Mouse (Mus musculus) retina, postnatal 1 day (tissue): ENCODE measurements around the gene 4931409K22Rik.
A peak's percentile ranks its signal among the peaks of the same experiment; 100 is the strongest.

Experiments
- DNase-seq: peaks from one replicate; pipeline ENCODE4 v3.0.0-alpha.2; 2012

4931409K22Rik gene

DNA sequence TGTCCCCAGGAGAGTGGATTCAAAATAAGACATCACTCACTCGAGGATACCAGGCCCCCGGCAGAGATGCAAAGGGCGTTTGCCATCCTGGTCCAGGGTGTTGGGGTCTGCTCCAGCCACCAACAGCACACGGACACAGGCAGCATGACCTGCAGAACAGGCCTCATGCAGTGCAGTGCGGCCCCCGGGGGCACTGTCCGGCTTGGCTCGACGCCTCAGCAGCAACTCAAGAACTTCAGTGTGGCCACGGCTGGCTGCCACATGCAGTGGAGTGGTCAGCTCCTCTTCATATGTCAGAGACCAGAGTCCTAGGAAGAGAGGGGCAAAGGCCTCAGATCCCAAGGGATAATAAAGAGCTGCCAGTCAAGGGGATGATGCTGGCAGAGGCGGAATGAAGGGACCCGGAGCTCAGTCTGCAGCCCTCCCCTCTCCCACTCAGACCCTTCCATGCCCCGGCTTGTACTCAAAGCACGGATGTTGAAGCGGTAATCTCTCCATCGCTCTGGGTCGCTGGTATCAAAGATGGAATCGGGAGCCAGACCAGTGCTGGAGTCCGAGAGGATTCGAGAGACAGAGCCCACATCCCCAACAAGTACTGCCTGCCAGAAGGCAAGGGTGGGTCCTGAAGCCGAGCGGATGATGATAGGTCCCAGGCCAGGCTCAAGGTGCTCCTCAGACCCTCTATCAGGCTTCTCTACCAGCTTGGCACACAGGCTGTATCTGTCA lies 16.9 kb downstream of the 4931409K22Rik start:
- DNase-seq = no peak

DNA sequence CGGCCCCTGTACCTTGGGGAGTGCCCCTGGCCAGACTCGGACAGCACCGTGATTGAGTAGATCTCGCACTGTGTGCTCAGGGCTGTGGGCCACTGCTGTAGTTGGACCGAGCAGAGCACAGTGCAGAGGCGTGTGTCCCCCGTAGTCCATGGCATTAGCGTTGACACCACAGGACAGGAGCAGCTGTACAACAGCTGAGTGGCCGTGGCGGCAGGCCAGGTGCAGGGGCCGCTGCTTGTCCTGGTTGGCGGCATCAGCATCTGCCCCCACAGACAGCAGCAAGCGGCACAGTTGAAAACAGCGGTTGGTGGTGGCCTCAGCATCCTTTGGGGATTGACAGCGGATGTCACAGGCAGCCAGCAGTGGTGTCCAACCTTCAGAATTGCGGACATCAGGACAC lies 19.0 kb downstream of the 4931409K22Rik start:
- DNase-seq = no peak

DNA sequence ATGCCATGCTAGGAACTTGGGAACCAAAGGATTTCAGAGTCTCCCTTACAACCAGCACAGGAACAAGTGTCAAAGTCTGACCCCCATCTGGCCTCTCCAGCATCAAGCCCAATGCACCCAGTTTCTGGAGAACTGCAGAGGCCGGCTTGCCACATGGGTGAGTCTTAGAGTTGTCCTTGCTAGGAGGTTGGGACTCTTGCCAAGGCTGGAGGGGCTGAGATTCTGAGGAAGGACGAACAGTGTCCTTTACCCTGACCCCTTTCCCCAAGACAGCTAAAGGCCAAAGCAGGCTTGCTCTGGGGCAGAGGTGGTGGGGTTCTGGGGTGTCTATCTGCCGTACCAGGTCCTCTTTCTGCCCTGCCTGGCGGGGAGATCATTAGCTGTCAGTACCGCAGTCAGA lies 20.1 kb downstream of the 4931409K22Rik start:
- DNase-seq = no peak

DNA sequence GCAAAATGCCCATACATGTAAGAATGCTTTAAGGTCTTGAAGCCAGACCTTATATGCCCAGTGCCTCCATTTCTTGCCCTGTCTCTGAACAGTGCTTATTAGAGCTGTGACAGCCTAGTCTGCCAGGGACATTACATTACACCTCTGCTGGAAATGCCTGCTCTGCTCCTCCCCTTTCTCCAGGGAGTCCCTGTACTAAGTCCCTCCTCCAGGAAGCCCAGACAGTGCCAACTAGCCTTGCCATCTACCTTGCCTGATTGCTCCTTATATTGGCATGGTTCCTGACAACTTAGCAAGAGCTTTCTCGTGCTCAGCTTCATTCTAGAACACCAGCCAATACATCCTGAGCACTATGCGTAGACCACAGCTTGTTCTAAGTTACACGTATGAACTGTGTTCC lies 20.9 kb downstream of the 4931409K22Rik start:
- no peak for DNase-seq

DNA sequence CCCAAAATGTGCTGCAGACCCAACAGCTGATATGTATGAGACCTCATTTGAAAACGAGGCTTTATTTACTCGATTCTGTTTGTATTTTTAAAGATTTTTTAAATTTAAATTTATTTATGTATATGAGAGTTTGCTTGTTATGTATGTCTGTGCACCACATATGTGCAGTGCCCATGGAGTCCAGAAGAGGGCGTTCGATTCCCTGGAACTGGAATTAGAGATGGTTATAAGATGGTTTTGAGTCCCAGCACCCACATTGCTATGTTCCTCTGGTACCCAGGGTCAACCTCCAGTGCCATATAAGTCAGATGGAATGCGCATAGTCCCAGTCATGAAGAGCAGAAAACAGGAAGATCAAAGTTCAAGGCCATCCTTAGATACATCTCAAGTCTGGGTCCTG lies 22.3 kb downstream of the 4931409K22Rik start:
- DNase-seq = no peak

DNA sequence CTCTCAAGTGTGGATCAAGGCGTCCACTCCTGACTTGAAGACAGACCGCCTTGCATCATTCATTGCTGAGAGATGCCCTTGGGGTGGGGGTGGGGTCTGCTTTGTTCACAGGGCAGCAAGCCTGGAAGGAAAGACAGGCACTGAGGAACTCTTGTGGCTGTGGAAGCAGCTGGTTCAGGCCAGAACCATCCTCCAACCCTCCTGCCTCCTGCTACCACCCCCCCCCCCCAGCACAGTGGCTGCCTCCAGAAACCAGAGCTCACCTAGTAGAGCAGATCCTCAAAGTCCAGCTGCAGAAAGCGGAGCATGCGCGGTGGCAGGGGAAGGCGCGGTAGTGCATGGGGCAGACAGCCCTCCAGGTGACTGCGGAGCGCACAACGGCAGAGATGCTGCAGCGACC lies 23.2 kb downstream of the 4931409K22Rik start:
- no peak for DNase-seq

DNA sequence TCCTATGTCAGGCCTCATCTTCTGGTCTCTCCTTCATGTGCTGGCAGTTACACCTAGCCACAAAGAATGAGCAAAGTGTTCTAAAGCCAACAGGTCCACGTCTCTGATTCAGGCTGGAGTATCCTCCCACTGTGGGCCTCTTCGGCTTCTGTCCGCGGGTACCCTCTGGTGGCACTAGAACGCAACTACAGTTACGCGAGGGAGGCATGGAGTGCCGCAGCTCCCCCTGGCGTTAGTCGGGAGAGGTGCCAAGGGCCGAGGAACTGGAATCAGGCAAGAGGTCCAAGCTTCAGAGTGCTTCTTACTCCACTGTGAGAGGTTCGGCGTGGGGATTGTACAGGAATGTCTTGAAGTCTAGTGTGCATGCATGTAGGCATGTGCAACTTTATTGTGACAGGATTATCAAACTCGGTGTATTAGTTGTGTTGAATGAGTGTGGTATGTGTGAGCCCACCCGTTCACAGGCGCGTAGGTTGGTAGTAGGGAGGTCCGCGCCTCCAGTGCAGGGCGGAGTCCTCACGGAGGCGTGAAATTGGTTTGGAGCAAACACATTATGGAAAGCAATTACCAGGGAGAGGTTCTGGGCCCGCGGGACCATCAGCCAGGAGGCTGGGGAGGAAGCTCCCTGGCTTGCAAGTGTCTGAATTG lies 26.4 kb downstream of the 4931409K22Rik start:
- DNase-seq = peak; percentile 91

DNA sequence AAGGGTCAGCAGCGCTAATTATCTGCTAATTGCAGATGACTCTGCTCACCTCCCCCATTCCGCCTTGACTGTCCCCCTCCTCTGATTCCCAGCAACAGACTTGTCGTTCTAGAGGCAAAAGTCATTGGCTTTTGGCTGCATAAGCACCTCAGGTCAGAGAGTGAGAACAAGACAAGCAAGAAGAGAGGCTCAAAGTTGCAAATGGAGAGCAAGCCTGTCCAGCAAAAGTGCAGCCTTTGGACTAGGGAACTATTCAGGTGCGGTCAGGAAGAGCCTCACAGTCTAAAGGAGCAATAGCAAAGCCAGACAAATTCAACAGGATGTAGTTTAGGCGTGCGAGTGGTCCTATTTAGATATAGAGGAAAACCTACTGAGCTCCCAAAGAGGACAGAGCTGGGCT lies 28.8 kb downstream of the 4931409K22Rik start:
- no peak for DNase-seq

DNA sequence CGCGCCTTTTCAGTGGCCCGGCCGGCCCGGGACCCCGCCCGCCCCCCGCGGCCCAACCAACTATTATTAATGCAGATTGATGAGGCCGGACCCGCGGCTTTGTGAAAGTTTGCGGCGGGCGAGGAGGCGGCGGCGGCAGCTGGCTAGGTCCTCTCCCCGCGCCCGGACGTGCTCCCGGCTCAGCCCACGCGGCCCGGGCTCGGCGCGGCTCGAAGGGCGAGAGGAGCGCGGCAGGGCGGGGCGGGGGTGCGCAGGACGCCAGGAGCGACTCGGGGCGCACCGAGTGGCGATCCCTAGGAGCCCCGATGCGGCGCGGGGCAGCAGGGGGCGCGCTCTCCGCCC lies 29.7 kb downstream of the 4931409K22Rik start, which contains the start of gene Gbx1:
Gbx1 (minus strand) TSS at position 314 of the 342 bp plus-strand sequence.
- no peak for DNase-seq

DNA sequence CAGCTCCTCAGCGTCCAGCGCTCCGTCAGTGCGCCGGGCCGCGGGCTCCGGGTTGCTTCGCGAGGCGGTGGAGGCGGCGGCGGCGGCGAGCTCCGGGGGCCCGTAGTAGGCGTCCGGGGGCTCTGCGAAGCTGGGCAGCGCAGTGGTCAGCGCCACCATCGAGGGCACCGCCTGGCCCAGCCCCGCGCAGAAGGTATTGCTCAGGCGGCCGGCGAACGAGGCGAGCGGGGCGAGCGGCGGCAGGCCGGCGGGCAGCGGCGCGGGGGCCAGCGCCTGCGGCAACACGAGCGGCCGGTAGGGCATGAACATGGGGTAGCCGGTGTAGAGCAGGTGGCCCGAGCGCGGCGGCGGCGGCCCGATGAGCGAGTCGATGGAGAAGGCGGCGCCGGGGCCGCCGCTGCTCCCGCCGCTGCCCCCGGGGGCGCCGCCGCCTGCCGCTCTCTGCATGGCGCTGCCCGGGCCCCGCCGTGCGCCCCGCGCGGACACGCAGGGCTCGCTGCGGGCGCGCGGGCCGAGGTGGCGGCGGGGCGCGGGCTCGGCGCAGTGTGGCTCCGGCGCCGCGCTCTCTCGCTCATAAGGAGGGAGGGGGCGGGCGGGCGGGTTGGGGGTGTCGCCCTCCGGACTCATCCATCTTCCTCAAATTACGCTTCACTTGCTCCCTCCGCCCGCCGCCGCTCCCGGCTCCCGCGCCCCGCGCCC lies 30.3 kb downstream of the 4931409K22Rik start:
- peak; percentile 55 for DNase-seq

DNA sequence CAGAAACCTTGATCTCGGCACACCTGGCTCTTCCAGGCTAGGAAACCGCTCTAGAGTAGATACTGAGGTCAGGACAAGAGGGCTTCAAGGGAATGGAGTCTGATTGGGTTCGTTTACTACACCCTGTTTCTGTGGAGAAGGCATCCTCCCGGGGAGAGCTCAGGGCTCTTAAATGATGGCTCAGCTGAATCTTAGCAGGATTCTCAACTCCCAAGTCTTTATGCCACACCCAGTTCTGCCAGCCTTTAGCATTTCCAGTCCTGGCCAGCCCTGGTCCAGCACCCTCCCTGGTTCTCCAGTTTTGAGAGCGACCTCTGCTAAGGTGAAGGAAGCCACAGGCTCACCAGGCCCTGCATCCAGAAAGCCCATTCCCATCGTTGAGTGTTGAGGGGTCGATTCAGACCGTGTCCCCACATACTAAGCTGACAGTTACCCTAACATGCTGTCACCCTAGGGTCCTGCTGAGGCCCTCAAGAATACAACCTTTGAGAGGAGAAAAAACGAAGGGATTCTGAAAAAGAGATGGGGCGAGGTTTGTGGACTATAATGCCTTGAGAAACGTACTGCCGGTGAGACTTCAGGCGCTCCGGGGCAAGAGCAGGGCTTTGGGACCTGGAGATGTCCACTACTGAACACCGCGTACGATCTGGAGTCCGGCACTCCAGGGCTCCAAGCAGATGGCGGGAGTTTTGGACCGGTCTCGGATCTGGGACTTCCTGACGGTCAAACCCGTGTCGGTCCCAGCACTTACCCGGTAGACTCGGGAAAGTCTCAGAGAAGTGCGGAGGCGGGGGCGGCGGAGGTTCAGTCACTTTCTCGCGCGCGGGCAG lies 31.0 kb downstream of the 4931409K22Rik start:
- DNase-seq = no peak

DNA sequence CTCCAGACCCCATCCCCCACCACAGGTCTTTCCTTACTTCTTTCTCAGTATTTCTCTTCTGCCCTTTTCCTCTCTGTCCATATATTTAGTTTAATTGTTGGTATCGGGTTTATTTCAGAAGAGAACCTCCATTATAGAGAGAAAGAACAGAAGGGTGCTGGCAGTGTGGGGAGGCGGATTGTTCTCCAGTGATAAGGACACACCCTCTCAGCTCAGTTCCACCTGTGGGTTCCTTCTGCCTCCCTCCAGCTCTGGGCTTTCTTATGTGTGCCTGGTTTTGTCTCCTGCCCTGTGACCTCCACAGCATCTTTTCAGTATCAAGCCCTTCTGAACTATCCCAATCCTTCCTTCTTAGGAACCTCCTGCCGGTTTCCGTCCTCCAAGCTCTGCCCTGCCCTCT lies 32.1 kb downstream of the 4931409K22Rik start:
- DNase-seq = no peak

DNA sequence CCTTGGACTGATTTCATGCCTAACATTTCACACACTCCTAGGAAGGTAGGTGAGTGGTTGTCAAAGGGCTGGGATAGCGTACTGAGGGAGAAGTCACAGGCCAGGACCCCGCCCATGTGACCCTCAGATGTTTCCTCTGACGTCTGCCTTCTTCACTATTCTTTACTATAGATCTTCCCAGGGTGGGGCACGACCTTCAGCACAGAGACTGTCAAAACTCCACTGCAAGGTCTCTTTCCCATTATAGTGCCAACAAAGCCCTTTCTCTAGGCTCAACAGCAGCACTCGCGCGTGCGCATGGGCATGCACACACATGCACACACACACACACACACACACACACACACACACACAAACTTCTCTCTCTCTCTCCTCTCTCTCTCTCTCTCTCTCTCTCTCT lies 32.8 kb downstream of the 4931409K22Rik start:
- DNase-seq = no peak

DNA sequence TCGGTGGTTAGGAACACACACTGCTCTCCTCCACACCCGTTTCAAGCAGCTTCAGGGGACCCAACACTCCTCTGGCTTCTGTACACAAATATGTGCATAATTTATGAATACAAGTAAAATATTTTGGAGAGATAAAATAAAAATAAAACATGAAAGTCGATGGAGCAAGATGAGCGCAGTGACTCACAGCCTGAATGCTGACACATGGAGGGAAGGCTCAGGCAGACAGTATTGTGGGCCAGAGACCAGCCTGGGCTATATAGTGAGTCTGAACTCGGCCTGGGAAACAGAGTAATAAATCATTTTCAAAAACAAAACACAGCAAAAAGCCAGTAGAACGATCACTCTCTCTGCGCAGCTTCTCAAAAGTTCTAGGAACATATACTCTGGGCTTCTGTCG lies 35.2 kb downstream of the 4931409K22Rik start:
- no peak for DNase-seq

DNA sequence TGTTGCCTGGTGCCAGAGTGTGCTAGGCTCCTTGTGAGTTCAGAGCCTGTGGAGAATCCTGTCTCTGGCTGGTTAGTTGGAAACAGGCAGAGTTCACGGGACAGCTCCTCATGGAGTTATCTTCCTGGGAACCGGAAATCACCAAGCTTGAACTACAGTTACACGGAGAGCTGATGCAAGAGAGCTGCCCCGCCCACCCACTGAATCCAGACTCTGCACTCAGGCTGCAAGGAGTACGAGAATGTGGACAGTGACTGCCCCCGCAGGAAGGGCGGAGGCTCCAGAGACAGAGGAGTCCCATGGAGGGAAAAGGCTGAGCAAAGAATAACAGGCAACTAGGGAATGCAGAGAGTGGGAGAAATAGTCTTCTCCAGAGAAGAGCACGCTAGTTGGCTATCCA lies 44.3 kb downstream of the 4931409K22Rik start:
- no peak for DNase-seq

DNA sequence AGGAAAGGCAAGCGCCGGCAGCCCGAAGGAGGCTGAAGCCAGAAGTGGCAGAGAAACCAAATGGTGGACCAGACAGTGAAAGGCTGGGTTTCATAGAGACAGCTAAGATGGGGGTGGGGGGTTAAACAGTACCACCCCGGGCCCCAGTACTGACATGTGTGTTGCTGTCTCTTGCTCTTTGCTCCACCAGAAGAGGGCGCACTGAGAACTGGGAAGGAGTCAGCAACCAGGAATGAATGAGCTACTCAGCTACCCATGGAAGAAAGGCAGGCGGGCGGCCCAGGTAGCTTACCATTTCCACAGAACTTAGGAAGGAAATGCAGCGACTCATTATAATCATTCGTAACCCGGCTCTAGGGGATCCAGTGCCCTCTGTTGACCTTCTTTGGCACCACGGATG lies 46.0 kb downstream of the 4931409K22Rik start:
- DNase-seq = no peak

DNA sequence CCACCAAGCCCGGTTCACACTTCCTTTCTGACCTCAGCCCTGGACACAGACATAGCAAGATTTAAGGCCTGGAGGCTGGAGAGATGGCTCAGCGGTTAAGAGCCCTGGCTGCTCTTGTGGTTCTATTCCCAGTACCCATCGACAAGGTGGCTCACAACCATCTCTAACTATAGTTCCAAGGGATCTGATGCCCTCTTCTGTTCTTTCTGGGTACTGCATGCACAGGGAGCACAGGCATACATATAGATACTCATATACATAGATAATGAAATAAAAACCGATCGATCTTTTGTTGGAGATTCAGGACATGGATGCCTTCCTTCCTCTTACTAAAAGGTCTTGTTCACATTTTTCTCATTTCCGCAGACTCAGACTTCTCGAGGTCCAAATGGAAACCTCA lies 48.2 kb downstream of the 4931409K22Rik start:
- DNase-seq = no peak

DNA sequence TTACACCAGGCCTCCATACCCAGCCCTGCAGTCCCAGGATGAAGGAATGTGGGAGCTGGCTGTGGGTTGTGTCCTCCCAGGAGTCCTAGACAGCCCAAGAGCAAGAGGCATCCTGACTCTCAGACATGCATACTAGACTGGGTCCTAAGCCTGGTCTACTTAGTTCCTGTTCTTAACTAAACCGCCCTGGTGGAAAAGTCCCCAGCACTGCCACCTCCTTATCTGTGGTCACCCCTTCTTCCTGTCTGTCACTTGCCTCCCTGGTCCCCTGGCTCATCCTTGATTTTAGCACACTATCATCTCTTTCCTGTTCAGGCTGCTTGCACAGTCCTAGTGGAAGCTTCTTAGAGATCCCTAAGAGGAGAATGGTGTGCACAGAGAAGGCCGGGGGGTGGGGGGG lies 51.1 kb downstream of the 4931409K22Rik start:
- no peak for DNase-seq

DNA sequence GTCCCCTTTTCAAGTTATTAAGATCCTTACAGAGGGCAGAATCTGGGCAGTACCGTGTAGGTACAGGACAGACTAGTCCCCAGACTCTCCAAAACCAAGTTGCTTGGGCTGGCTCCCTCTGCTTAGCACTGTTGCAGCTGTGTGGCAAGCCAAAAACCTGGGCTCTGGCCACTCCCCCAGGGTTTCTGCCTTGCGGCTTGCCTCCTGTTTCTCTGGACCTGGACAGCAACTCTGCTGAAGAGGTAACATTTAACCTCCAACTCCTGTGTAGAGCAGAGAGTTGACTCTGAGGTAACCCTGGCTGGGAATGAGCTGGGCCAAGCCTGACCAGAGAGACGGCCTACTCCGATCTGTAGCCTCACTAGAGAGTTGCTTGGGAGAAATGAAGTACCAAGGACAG lies 53.8 kb downstream of the 4931409K22Rik start:
- no peak for DNase-seq

DNA sequence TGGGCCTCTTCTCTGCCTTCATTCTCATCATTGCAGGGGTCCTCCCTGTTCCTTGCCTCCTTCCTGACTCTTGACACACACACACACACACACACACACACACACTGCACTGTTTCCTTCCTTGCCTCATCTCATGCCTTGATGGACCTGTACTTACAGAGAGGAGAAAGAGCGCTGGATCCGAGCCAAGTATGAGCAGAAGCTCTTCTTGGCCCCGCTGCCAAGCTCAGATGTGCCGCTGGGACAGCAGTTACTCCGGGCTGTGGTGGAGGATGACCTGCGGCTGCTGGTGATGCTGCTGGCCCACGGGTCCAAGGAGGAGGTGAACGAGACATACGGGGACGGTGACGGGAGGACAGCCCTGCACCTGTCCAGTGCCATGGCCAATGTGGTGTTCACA lies 55.8 kb downstream of the 4931409K22Rik start:
- no peak for DNase-seq

DNA sequence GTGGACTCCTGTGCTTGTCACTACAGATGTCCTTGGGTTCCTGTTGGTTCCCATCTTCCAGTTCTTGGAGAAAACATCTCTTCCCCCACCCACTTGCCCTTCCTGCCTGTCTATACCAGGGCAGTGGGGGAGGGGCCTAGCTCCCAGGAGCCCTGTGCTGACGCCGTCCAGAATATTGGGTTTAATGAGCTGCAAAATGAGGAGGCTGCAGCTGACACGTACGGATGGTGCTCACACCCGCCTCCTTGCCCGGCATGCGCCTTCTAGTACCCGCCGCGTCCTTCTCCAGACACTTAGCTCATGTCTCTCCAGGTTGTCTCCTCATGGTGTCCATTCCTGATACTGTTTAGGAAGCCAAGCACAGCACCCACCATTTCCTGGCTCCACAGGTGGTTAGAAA lies 57.5 kb downstream of the 4931409K22Rik start:
- DNase-seq = peak; percentile 65

DNA sequence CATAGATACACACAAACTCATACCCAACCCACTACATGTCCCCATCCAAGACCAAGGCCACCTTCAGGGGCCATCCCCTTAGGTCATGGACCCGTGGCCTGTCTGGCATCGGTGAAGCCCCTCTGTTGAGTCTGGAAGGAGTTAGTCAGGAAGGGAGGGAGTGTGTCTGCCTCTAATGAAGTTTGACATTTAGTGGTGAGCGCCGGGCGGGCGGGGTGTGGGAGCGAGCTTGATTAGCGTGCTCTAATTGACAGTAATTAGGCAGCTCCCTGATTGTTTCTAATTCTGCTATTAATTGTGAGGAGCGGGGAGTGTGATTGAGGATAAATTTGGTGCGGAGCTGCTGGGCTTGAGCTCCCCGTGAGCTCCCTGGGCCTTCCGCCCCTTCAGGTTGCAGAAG lies 59.1 kb downstream of the 4931409K22Rik start:
- peak; percentile 82 for DNase-seq

DNA sequence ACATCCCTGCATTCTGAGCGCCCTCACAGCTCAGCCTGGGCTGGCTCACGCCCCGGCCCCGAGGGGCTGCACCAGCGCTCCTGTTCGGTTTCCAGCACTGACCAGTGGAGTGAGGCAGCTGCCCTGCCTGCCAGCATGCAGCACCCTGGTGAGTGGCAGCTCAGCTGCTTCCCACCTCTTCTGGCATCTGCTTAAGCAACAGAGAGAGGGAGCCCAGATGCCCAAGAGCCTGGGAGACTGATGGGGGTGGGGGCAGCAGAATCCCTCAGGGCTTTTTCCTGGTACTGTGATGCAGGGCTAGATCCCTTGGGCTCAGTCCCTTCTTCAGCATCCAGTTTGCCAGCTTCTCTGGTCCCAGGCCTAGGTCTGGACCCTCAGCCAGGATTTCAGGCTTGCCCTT lies 59.9 kb downstream of the 4931409K22Rik start:
- DNase-seq = peak; percentile 69
